Mouse (Mus musculus): ENCODE results near the gene Isca2. TPM values are rescaled to one million over a fixed set of nuclear protein-coding genes. Genes with fewer than 3 reads are reported as not detected.

Isca2 gene
- 23.6 and 39.8 TPM in 2 replicates for polyA plus RNA-seq (2012; ENCODE audit: low replicate concordance)

DNA sequence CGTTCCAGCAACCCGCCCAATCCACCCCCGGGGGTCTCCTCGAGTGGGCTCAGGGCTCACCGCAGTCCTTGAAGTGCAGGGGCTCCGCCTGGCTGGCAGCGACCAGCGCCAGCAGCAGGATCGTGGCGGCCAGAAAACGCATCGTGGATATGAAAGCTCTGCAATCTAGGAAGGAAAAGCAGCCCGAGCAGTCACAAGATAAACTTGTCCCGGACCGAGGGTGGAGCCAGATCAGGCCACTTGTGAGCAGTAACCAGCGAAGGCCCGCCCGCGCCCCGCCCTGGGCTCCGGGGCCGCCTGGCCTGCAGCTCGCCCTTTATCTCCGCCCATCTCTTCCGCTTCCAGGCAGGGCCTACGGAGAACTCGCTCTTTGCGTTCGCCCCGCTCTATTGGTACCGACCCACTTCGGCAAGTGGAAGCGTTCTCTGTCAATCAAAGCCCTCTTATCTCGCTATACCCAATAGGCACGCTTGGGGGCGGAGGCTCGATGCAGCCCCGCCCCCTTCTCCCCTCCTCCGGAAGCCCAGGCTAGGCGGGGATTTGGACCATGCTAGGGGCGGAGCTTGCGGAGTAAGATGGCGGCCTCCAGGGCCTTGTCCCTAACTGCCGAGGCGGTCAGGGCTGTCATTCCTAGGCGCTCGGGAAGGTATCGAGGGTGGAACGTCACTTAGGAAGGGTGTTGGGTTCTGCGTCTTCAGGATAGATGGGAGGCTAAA is at the start of gene Isca2, which contains the start of gene Npc2:
Gene Isca2 (plus strand): TSS at position 526 of the 716 bp plus-strand sequence.
Gene Npc2 (minus strand): TSS at position 427 of the 716 bp plus-strand sequence.

Other genes starting within 250 kb of the Isca2 start
- not detected in 2 replicates for gene Vsx2, start 203.5 kb upstream of the Isca2 start, polyA plus RNA-seq (2012; ENCODE audit: low replicate concordance)
- 4.1 and 7.4 TPM in 2 replicates for gene Abcd4, start 155.8 kb upstream of the Isca2 start, polyA plus RNA-seq (2012; ENCODE audit: low replicate concordance)
- not detected in 2 replicates for gene Vrtn, start 132.2 kb upstream of the Isca2 start, polyA plus RNA-seq (2012; ENCODE audit: low replicate concordance)
- gene Syndig1l, start 74.4 kb upstream of the Isca2 start, polyA plus RNA-seq (2012; ENCODE audit: low replicate concordance): 0.57 and 1.3 TPM in 2 replicates
- gene Npc2, start 99 bp upstream of the Isca2 start, polyA plus RNA-seq (2012; ENCODE audit: low replicate concordance): 15.4 and 355 TPM in 2 replicates
- gene Ltbp2, start 103.3 kb downstream of the Isca2 start, polyA plus RNA-seq (2012; ENCODE audit: low replicate concordance): 2.3 and 2.6 TPM in 2 replicates
- gene Fcf1, start 197.6 kb downstream of the Isca2 start, polyA plus RNA-seq (2012; ENCODE audit: low replicate concordance): 5.4 and 18.2 TPM in 2 replicates
- 4.9 and 11.6 TPM in 2 replicates for gene Arel1, start 197.6 kb downstream of the Isca2 start, polyA plus RNA-seq (2012; ENCODE audit: low replicate concordance)
- 37.3 and 38.0 TPM in 2 replicates for gene Ylpm1, start 223.1 kb downstream of the Isca2 start, polyA plus RNA-seq (2012; ENCODE audit: low replicate concordance)

Measured in hematopoietic multipotent progenitor cell, adult 10-12 weeks (in vitro differentiated cells).